Comparison of ENCODE assay signal across 16 mouse cellular contexts in genomic region chr12:51952309-51952708, GRCm38 (mm10). TPM values are rescaled to one million over a fixed set of nuclear protein-coding genes. Genes with fewer than 3 reads are reported as not detected.
DNase-seq lines count a peak whose midpoint lies in the region; ATAC-seq lines count a peak whose summit lies in the region.
"Had no signal": no experiment of that assay in that cellular context is flagged by ENCODE, and none has a peak within 500 bp of the region (broad histone marks: within the 10 kb centered on the region; RNA-seq: fewer than 3 reads in every experiment).

No protein-coding gene starts in this region.

- H3K4me3 ChIP-seq in kidney, embryonic 15.5 days (replicated peaks): no peak overlapping the region
- H3K4me3 ChIP-seq: forebrain, embryonic 10.5 days; heart, embryonic 12.5 days; limb, embryonic 15.5 days; midbrain, embryonic 12.5 days had no signal

- no peak for DNase-seq in kidney, adult 18-20 months
- DNase-seq in left cerebral cortex, postnatal 25 days (ENCODE audit: low spot score in 2 of 2): peak; percentile 7 to 76
- DNase-seq in left cerebral cortex, postnatal 14 days (ENCODE audit: low spot score in 2 of 2): no peak
- DNase-seq in 3T3-L1 (ENCODE audit: low read depth, low spot score): peak; percentile 63
- peak; percentile 43 for DNase-seq in NIH3T3 (ENCODE audit: low read depth)
- DNase-seq in layer of hippocampus, adult 8-10 months (ENCODE audit: low spot score in 2 of 2): no peak
- DNase-seq: cerebellum, postnatal 10 days; gastrocnemius, postnatal 36 days; lung, adult 18-20 months; lung, postnatal 4 days; thymus, postnatal 25 days had no signal

- no peaks in the 10 kb centered on the region for H3K27me3 ChIP-seq in kidney, embryonic 15.5 days
- H3K27me3 ChIP-seq: heart, embryonic 12.5 days; limb, embryonic 15.5 days; midbrain, embryonic 12.5 days had no signal

- no peaks in the 10 kb centered on the region for H3K4me1 ChIP-seq in kidney, embryonic 15.5 days
- H3K4me1 ChIP-seq: heart, embryonic 12.5 days; limb, embryonic 15.5 days had no signal

- no peak overlapping the region for H3K4me2 ChIP-seq in kidney, embryonic 15.5 days
- H3K4me2 ChIP-seq: heart, embryonic 12.5 days; limb, embryonic 15.5 days; midbrain, embryonic 12.5 days had no signal

- H3K9ac ChIP-seq in kidney, embryonic 15.5 days: no peak overlapping the region
- H3K9ac ChIP-seq: heart, embryonic 12.5 days; limb, embryonic 15.5 days; midbrain, embryonic 12.5 days had no signal

- H3K27ac ChIP-seq in kidney, embryonic 15.5 days: no peak overlapping the region
- H3K27ac ChIP-seq: forebrain, embryonic 10.5 days; limb, embryonic 15.5 days; midbrain, embryonic 12.5 days had no signal

- ATAC-seq in kidney, embryonic 15.5 days (replicated peaks; ENCODE audit: low FRiP score): 0 out of 2 replicates have a peak, but pooled peaks have one; percentile 36

- intact Hi-C loops in left cerebral cortex, postnatal 25 days (cut with DNase I): no loop called here
- intact Hi-C loops in left cerebral cortex, postnatal 14 days (cut with DNase I): no loop called here

- H3K36me3 ChIP-seq in kidney, embryonic 15.5 days: peaks cover 79% of the 10 kb centered on the region

- 39% methylated on average over 10 of the region's 10 CpGs for WGBS in kidney, embryonic 15.5 days

- H3K9me3 ChIP-seq in kidney, embryonic 15.5 days (replicated peaks): no peaks in the 10 kb centered on the region
- H3K9me3 ChIP-seq: heart, embryonic 12.5 days; limb, embryonic 15.5 days; midbrain, embryonic 12.5 days had no signal

RNA-seq across cellular contexts. Expression of gene Heatr5a, which starts 18.8 kb away (rescaled TPM):
- polyA plus RNA-seq in kidney, embryonic 15.5 days (2015; fragmentation: Nextera tagmentation; extraction: Ambion mirVana): 9.6 and 11.0 TPM in 2 replicates
- total RNA-seq in left cerebral cortex, postnatal 25 days (2021): 1 to 10 TPM; 6.4 to 8.8 TPM
- total RNA-seq in left cerebral cortex, postnatal 14 days (2021): 1 to 10 TPM; 6.9 to 7.2 TPM
- total RNA-seq in layer of hippocampus, adult 8-10 months (2022): 10 to 100 TPM in 3 of 4 experiments, 1 to 10 TPM in 1; 8.0 to 12.4 (median 11.2) TPM

RNA-seq across cellular contexts. Expression of gene Dtd2, which starts 54.0 kb away (rescaled TPM):
- 25.6 and 27.8 TPM in 2 replicates for polyA plus RNA-seq in kidney, embryonic 15.5 days (2015; fragmentation: Nextera tagmentation; extraction: Ambion mirVana)
- 10 to 100 TPM in 1 of 2 experiments, 1 to 10 TPM in 1; 8.8 to 10.9 TPM for total RNA-seq in left cerebral cortex, postnatal 25 days (2021)
- 10 to 100 TPM; 10.7 to 10.8 TPM for total RNA-seq in left cerebral cortex, postnatal 14 days (2021)
- total RNA-seq in layer of hippocampus, adult 8-10 months (2022): 10 to 100 TPM in 1 of 4 experiments, 1 to 10 TPM in 3; 8.1 to 12.5 (median 9.5) TPM

Comparison
In these comparisons a context has a peak if more than half of its experiments do, and no peak if none do; other contexts are left out.
1. DNase-seq: peak in left cerebral cortex, postnatal 25 days (2 of 2), 3T3-L1 (single experiment) and NIH3T3 (single experiment); none in kidney, adult 18-20 months (single experiment), left cerebral cortex, postnatal 14 days (0 of 2) and layer of hippocampus, adult 8-10 months (0 of 2).